Mouse (Mus musculus): ENCODE measurements around the gene Cldn4. TPM values are rescaled to one million over a fixed set of nuclear protein-coding genes. Genes with fewer than 3 reads are reported as not detected.
"Not testable (repeated sequence)": the region's sequence is repeated elsewhere in the genome, so short reads cannot be mapped to it uniquely, and the experiment has no call there.

The Cldn4 gene
- polyA plus RNA-seq, 1 experiment from 2014 or later: 10.1 TPM

DNA sequence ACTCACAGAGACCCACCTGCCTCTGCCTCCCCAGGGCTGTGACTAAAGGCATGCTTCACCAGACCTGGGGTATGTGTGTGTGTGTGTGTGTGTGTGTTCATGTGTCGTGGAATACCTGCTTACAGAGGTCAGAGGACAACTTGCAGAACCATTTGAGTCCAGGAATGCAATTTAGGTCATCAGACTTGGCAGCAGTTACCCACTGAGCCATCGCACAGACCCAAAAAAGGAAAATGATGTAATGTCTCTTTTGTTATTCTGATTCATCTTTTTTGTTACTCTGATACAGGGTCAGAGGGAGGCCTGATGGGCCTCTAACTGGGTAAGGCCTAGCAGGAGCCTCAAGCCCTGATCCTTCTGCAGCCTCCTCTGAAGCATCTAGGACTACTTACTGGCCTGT lies 4.0 kb downstream of the Cldn4 start:
- Histone ChIP-seq H3K9me3 (no peaks in the 10 kb centered on the region), H3K4me1 (replicated peaks) (peaks cover 18% of the 10 kb centered on the region), H3K4me3 (replicated peaks) (no peak overlapping the region), H3K9ac (replicated peaks) (no peak overlapping the region), H3K4me2 (no peak overlapping the region), H3K36me3 (no peaks in the 10 kb centered on the region), H3K27me3 (peaks cover 42% of the 10 kb centered on the region), H3K27ac (no peak overlapping the region)
- WGBS: 87% methylated on average over 2 of the region's 2 CpGs
- ATAC-seq (ENCODE audit: insufficient number of reproducible peaks, insufficient read depth, low FRiP score, low TSS enrichment, low read depth): no peak

DNA sequence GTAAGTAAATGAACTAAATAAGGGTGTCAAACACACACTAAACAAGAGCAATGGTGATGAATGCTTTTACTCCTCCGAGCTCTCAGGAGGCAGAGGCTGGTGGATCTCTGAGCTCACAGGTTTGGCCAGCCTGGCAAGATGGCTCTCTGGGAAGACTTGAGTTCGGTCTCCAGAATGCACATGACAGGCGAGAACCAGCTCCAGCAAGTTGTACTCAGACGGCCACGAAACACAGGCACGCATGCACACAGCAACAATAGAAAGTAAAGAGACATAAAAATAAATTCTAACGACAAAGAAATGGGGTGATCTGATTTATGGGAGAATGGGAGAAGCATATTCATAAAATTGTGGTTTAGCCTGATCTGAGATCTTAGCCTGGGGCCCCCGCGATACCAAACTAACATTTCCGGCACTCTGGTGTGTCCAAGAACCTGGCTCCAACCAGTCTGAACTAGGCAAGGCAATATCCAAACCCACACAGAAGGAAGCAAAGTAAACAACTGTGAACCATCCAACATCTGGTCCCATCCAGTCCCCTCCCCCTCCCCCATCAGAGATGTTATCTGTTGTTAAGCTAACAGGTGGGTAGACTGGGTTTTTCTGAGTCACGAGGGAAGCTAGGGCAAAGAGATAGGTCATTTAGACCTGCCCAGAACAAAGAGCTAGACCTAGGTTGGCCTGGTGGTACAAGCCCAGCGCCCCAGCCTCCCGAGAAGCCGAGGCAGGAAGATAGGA lies 5.1 kb downstream of the Cldn4 start:
- no peak overlapping the region for H3K27ac ChIP-seq
- no peak for ATAC-seq (ENCODE audit: insufficient number of reproducible peaks, insufficient read depth, low FRiP score, low TSS enrichment, low read depth)
- H3K27me3 ChIP-seq: peaks cover 31% of the 10 kb centered on the region
- H3K9me3 ChIP-seq: no peaks in the 10 kb centered on the region
- H3K4me1 ChIP-seq (replicated peaks): peaks cover 9% of the 10 kb centered on the region
- no peak overlapping the region for H3K4me2 ChIP-seq
- no peak overlapping the region for H3K9ac ChIP-seq (replicated peaks)
- no peak overlapping the region for H3K4me3 ChIP-seq (replicated peaks)
- 75% methylated on average over 14 of the region's 14 CpGs for WGBS
- no peaks in the 10 kb centered on the region for H3K36me3 ChIP-seq

DNA sequence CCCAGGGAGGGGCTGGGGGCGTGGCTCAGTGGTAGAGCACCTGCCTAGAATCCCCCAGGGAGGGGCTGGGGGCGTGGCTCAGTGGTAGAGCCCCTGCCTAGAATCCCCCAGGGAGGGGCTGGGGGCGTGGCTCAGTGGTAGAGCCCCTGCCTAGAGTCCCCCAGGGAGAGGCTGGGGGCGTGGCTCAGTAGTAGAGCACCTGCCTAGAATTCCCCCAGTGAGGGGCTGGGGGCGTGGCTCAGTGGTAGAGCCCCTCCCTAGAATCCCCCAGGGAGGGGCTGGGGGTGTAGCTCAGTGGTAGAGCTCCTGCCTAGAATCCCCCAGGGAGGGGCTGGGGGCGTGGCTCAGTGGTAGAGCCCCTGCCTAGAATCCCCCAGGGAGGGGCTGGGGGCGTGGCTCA lies 7.2 kb downstream of the Cldn4 start:
- 91% methylated on average over 3 of the region's 7 CpGs for WGBS
- not testable (repeated sequence) for H3K9ac ChIP-seq (replicated peaks); H3K4me1 ChIP-seq (replicated peaks); H3K36me3 ChIP-seq; H3K27me3 ChIP-seq; ATAC-seq (ENCODE audit: insufficient number of reproducible peaks, insufficient read depth, low FRiP score, low TSS enrichment, low read depth); H3K4me3 ChIP-seq (replicated peaks); H3K9me3 ChIP-seq; H3K27ac ChIP-seq; H3K4me2 ChIP-seq

DNA sequence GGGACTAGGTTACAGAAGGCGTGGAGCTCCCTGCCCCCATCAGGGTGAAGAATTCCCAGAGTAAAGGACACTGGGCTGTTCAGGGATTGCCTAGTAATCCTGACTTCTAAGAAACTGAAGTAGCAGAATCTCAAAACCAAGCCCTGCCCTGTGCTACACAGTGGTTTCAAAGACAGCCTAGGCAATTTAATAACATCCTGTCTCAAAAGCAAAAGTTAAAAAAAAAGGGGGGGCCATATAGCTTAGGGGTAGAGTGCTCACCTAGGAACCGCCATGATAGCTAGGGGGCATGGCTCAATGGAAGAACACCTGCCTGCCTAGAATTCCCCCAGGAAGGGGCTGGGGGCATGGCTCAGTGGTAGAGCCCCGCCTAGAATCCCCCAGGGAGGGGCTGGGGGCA lies 7.7 kb downstream of the Cldn4 start:
- H3K27ac ChIP-seq: no peak overlapping the region
- H3K4me1 ChIP-seq (replicated peaks): no peaks in the 10 kb centered on the region
- no peak overlapping the region for H3K4me2 ChIP-seq
- no peaks in the 10 kb centered on the region for H3K9me3 ChIP-seq
- H3K4me3 ChIP-seq (replicated peaks): no peak overlapping the region
- ATAC-seq (ENCODE audit: insufficient number of reproducible peaks, insufficient read depth, low FRiP score, low TSS enrichment, low read depth): no peak
- H3K9ac ChIP-seq (replicated peaks): no peak overlapping the region
- H3K27me3 ChIP-seq: peaks cover 5% of the 10 kb centered on the region
- 75% methylated on average over 3 of the region's 3 CpGs for WGBS
- peaks cover 11% of the 10 kb centered on the region; the same call in 1 of the 2 replicates for H3K36me3 ChIP-seq

DNA sequence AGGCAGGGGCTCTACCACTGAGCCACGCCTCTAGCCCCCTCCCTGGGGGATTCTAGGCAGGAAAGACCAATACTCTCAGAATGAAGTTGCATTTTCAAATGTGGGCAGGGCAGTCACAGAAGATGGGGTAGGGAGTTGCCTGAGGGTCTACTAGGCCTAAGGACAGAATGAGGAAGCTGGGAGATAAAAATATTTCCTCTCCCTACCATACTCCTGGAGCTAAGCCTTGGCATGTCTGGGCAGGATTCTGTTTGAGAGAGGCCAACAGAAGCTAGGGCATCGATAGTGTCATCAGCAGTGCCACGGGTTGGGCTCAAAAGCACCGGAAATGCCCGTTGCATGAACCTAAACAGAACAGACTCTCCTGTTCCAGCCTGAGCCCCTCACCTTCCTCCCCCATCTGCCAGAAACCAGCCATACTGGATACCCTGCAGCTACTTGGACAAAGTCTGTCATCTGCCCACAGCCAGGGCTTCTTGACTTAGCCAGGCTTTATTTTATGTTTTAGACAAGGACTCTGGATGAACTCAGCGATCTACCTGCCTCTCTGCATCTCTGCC lies 10.0 kb downstream of the Cldn4 start:
- WGBS: 87% methylated on average over 6 of the region's 6 CpGs
- H3K27me3 ChIP-seq: no peaks in the 10 kb centered on the region
- H3K36me3 ChIP-seq: peaks cover 14% of the 10 kb centered on the region; the same call in 1 of the 2 replicates
- H3K4me2 ChIP-seq: no peak overlapping the region
- H3K4me1 ChIP-seq (replicated peaks): 0 out of 2 replicates have a peak, but pooled peaks cover 5% of the 10 kb centered on the region
- H3K4me3 ChIP-seq (replicated peaks): no peak overlapping the region
- H3K27ac ChIP-seq: no peak overlapping the region
- ATAC-seq (ENCODE audit: insufficient number of reproducible peaks, insufficient read depth, low FRiP score, low TSS enrichment, low read depth): no peak
- H3K9ac ChIP-seq (replicated peaks): no peak overlapping the region
- no peaks in the 10 kb centered on the region for H3K9me3 ChIP-seq

DNA sequence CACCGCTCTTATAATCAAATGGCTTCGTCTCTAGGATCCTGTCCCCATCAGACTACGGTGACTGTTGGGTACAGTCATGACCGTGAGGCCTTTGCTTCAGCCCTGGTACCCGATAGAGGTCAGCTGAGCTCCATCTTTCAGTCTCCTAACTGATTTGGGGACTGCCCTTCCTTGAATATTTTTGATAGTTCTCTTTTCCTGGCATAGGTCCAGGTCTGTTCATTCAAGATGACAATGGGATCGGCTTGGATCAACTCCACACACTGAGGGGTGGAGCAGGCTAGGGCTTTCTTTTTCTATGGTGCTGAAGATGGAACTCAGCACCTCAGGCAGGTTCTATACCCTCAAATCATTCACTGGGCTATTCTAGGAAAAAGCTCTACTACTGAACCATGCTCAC lies 10.7 kb downstream of the Cldn4 start:
- Histone ChIP-seq H3K36me3 (peaks cover 14% of the 10 kb centered on the region; the same call in 1 of the 2 replicates), H3K9me3 (no peaks in the 10 kb centered on the region), H3K4me2 (no peak overlapping the region), H3K4me3 (replicated peaks) (no peak overlapping the region), H3K4me1 (replicated peaks) (0 out of 2 replicates have a peak, but pooled peaks cover 5% of the 10 kb centered on the region), H3K27me3 (no peaks in the 10 kb centered on the region), H3K9ac (replicated peaks) (no peak overlapping the region), H3K27ac (no peak overlapping the region)
- 96% methylated on average over 6 of the region's 6 CpGs for WGBS
- no peak for ATAC-seq (ENCODE audit: insufficient number of reproducible peaks, insufficient read depth, low FRiP score, low TSS enrichment, low read depth)

DNA sequence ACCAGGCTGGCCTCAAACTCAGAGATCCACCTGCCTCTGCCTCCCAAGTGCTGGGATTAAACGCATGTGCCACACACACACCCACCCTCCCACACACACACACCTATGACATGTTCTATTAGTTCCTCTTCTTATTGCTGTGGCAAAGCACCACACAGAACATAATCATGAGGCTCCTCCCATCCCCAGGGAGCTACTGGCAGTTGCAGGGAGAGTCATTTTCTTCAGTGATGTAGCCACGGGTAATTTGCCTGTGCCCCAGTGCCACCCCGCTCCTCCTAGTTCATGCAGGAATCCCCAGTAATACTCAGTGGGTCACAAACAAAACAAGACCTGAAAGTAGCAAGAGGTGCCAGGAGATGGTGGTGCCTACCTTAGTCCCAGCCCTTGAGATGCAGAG lies 12.1 kb downstream of the Cldn4 start:
- Histone ChIP-seq H3K4me1 (replicated peaks) (0 out of 2 replicates have a peak, but pooled peaks cover 5% of the 10 kb centered on the region), H3K9me3 (no peaks in the 10 kb centered on the region), H3K4me2 (no peak overlapping the region), H3K27me3 (no peaks in the 10 kb centered on the region; the same call in 1 of the 2 replicates), H3K9ac (replicated peaks) (no peak overlapping the region), H3K4me3 (replicated peaks) (no peak overlapping the region), H3K27ac (no peak overlapping the region), H3K36me3 (peaks cover 14% of the 10 kb centered on the region; the same call in 1 of the 2 replicates)
- WGBS: 93% methylated on average over 3 of the region's 3 CpGs
- no peak for ATAC-seq (ENCODE audit: insufficient number of reproducible peaks, insufficient read depth, low FRiP score, low TSS enrichment, low read depth)

DNA sequence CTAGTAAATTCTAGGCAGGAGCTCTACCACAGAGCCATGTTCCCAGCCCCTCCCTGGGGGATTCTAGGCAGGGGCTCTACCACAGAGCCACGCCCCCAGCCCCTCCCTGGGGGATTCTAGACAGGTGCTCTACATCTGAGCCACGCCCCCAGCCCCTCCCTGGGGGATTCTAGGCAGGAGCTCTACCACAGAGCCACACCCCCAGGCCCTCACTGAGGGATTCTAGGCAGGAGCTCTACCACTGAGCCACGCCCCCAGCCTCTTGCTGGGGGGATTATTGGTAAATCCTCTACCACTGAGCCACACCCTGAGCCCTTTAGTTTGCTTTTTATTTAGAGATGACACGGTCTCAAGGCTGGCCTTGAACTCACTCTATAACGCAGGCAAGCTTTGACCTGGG lies 13.0 kb downstream of the Cldn4 start:
- H3K4me3 ChIP-seq (replicated peaks); H3K27me3 ChIP-seq; H3K4me1 ChIP-seq (replicated peaks); H3K27ac ChIP-seq; H3K9ac ChIP-seq (replicated peaks); H3K9me3 ChIP-seq; H3K4me2 ChIP-seq; ATAC-seq (ENCODE audit: insufficient number of reproducible peaks, insufficient read depth, low FRiP score, low TSS enrichment, low read depth): not testable (repeated sequence)
- 91% methylated on average over 5 of the region's 5 CpGs for WGBS
- H3K36me3 ChIP-seq: peaks cover 14% of the 10 kb centered on the region; the same call in 1 of the 2 replicates

DNA sequence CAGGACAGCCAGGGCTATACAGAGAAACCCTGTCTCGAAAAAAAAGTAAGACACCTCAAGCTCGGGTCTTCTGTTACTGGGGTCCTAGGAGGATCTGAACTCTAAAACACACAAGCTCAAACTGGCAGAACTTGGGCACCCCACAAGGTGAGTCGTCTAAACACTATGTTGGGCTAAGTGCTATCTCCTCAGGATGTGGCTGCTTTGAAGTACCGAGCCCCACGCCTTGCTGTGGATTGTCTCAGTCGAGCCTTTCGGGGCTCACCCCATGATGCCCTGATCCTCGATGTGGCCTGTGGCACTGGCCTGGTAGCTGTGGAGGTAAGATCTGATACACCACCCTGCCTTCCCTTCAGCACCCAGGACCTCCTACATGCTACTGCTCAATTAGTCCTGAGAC lies 13.5 kb downstream of the Cldn4 start:
- Histone ChIP-seq H3K27me3 (no peaks in the 10 kb centered on the region; the same call in 1 of the 2 replicates), H3K9me3 (no peaks in the 10 kb centered on the region), H3K4me3 (replicated peaks) (no peak overlapping the region), H3K9ac (replicated peaks) (no peak overlapping the region), H3K27ac (no peak overlapping the region), H3K4me2 (peak overlapping the region; percentile 87; the same call in 1 of the 2 replicates), H3K4me1 (replicated peaks) (0 out of 2 replicates have a peak, but pooled peaks cover 5% of the 10 kb centered on the region), H3K36me3 (peaks cover 14% of the 10 kb centered on the region; the same call in 1 of the 2 replicates)
- WGBS: 92% methylated on average over 8 of the region's 8 CpGs
- ATAC-seq (ENCODE audit: insufficient number of reproducible peaks, insufficient read depth, low FRiP score, low TSS enrichment, low read depth): no peak

DNA sequence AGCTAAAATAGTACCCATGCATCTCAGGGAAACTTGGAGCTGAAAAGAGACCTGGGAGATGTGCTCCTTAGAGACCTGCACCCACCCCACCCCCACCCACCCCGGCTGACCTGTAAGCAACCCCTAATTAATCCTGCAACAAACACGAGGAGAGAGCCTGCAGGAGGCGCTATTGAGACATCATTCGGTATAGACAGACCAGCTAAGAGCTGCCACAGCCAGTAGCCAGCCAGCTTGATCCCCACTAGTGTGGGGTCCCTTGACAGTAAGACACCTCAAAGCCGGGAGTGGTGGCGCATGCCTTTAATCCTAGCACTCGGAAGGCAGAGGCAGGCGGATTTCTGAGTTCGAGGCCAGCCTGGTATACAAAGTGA lies 13.8 kb downstream of the Cldn4 start:
- peak overlapping the region; percentile 70 for H3K9ac ChIP-seq (replicated peaks)
- H3K9me3 ChIP-seq: no peaks in the 10 kb centered on the region
- no peaks in the 10 kb centered on the region; the same call in 1 of the 2 replicates for H3K27me3 ChIP-seq
- ATAC-seq (ENCODE audit: insufficient number of reproducible peaks, insufficient read depth, low FRiP score, low TSS enrichment, low read depth): no peak
- 0 out of 2 replicates have a peak, but pooled peaks cover 5% of the 10 kb centered on the region for H3K4me1 ChIP-seq (replicated peaks)
- peak overlapping the region; percentile 69 for H3K4me3 ChIP-seq (replicated peaks)
- H3K36me3 ChIP-seq: peaks cover 14% of the 10 kb centered on the region; the same call in 1 of the 2 replicates
- H3K27ac ChIP-seq: no peak overlapping the region
- peak overlapping the region; percentile 87 for H3K4me2 ChIP-seq
- 50% methylated on average over 9 of the region's 9 CpGs for WGBS

DNA sequence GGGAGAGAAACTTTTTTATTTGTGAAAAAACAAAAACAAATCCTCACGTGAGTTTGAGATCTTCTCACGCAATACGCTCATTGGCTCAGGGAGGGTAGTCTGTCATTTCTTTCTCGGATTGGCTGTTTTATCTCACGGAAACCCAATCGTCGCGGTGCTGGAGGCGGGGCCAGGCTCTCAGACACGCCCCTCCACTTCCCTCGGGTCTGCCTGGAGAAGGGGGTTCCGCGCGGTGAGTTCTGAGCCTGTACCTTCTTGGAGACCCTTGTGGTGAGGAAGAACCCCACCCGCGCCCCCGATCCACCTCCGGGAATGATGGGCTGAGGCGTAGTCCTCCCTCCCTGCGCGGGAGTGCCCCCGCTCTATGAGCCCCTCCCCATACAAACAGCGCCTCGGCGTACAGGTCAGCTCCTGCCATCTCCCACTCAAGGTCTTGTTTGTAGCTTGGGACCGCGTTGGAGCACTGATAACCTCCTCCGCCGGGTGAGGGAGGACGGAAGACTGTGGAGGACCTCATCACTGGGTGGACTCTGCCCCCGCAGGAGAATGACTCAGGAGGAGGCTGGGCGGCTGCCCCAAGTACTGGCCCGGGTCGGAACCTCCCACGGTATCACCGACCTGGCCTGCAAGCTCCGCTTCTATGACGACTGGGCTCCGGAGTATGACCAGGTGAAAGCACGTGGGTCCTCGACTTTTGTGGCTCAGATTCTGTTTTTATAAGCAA lies 14.4 kb downstream of the Cldn4 start, which contains the start of gene Mettl27:
Gene Mettl27 (plus strand): TSS at position 190 of the 724 bp plus-strand sequence.
- Histone ChIP-seq H3K27ac (peak within 1 kb of the TSS; percentile 78), H3K4me1 (replicated peaks) (0 out of 2 replicates have a peak, but pooled peaks cover 5% of the 10 kb centered on the region), H3K36me3 (peaks cover 14% of the 10 kb centered on the region; the same call in 1 of the 2 replicates), H3K27me3 (no peaks in the 10 kb centered on the region; the same call in 1 of the 2 replicates), H3K4me3 (replicated peaks) (peak within 1 kb of the TSS; percentile 69), H3K9ac (replicated peaks) (peak within 1 kb of the TSS; percentile 70), H3K4me2 (peak within 1 kb of the TSS; percentile 87), H3K9me3 (no peaks in the 10 kb centered on the region)
- under 1% methylated on average over 41 of the region's 41 CpGs for WGBS
- peak; percentile 86 for ATAC-seq (ENCODE audit: insufficient number of reproducible peaks, insufficient read depth, low FRiP score, low TSS enrichment, low read depth)

All from limb, embryonic 12.5 days (tissue).